Mouse (Mus musculus) telencephalon, adult 2 months (tissue): ENCODE results near the gene 1600014C10Rik.

Experiments
- DNase-seq: peaks from one replicate; pipeline ENCODE4 v3.0.0-alpha.2; 2011; ENCODE audit warnings: low read depth, low spot score

The 1600014C10Rik gene

GRCm38 (mm10) chr7:38214473-38215214 lies 31.6 kb downstream of the 1600014C10Rik start:
- DNase-seq = no peak

GRCm38 (mm10) chr7:38215281-38215680 lies 32.3 kb downstream of the 1600014C10Rik start:
- DNase-seq = no peak

- no peak for DNase-seq
Measured at GRCm38 (mm10) chr7:38215697-38216096, 32.7 kb downstream of the 1600014C10Rik start.

GRCm38 (mm10) chr7:38217417-38218171 lies 34.6 kb downstream of the 1600014C10Rik start:
- peak; percentile 72 for DNase-seq

GRCm38 (mm10) chr7:38218631-38219367 lies 35.8 kb downstream of the 1600014C10Rik start:
- DNase-seq = no peak

GRCm38 (mm10) chr7:38219526-38219925 lies 36.5 kb downstream of the 1600014C10Rik start:
- DNase-seq = no peak

- DNase-seq = no peak
Measured at GRCm38 (mm10) chr7:38220866-38221265, 37.8 kb downstream of the 1600014C10Rik start.

- DNase-seq = no peak
Measured at GRCm38 (mm10) chr7:38224577-38225369, 41.8 kb downstream of the 1600014C10Rik start.

- no peak for DNase-seq
Measured at GRCm38 (mm10) chr7:38226226-38226625, 43.2 kb downstream of the 1600014C10Rik start.

- peak; percentile 12 for DNase-seq
Measured at GRCm38 (mm10) chr7:38227181-38227899, 44.3 kb downstream of the 1600014C10Rik start.

GRCm38 (mm10) chr7:38227900-38228298 lies 44.9 kb downstream of the 1600014C10Rik start, which contains the start of gene Plekhf1:
Gene Plekhf1, minus strand, starts transcription at chr7:38228016.
- DNase-seq = peak; percentile 23

GRCm38 (mm10) chr7:38228329-38228728 lies 45.3 kb downstream of the 1600014C10Rik start:
- DNase-seq = no peak

GRCm38 (mm10) chr7:38230285-38230684 lies 47.3 kb downstream of the 1600014C10Rik start:
- no peak for DNase-seq

- no peak for DNase-seq
Measured at GRCm38 (mm10) chr7:38236400-38237105, 53.5 kb downstream of the 1600014C10Rik start.

GRCm38 (mm10) chr7:38237140-38237539 lies 54.1 kb downstream of the 1600014C10Rik start:
- DNase-seq = no peak

- no peak for DNase-seq
Measured at GRCm38 (mm10) chr7:38242417-38242816, 59.4 kb downstream of the 1600014C10Rik start.
